Mouse (Mus musculus): ENCODE data around the gene Pde11a. TPM values are rescaled to one million over a fixed set of nuclear protein-coding genes. Genes with fewer than 3 reads are reported as not detected.

The Pde11a gene
- total and polyA plus RNA-seq, 3 experiments, result 0.04 to 2.3 (median 0.38) TPM

DNA sequence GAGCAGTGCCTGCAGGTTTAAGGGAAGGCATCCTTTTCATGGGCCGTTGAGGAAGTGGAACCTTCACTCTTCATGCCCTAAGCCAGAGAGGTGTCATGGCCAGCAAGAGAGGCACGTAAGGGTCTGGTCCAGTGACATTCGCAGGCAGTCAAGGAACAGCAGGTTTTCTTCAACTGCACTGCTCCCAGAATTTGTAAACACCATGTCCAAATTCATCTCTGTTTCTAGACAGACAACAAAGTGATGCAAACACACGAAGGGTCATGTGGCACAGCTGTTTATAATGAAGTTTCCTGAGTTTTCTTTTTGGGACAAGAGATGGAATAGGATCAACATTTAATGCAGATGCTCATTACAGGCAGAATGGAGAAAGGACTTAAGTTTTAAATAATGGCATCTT, 249.7 kb downstream of the Pde11a start:
- H3K4me1 ChIP-seq (ENCODE audit: insufficient read depth, low read depth, low read length), result no peaks in the 10 kb centered on the region
- TF ChIP-seq CTCF (IDR thresholded peaks at IDR 0.05; ENCODE audit: low read depth, low read length), result no peak
- no peak for TF ChIP-seq GATA1 (IDR thresholded peaks at IDR 0.05; ENCODE audit: borderline replicate concordance, low read length)
- TF ChIP-seq GATA2 (IDR thresholded peaks at IDR 0.05; ENCODE audit: borderline replicate concordance, low read depth, low read length), result no peak
- TF ChIP-seq TAL1 (conservative IDR thresholded peaks at IDR 0.05; ENCODE audit: low read depth, low read length), result no peak
- TF ChIP-seq POLR2AphosphoS5 (IDR thresholded peaks at IDR 0.05; ENCODE audit: insufficient replicate concordance, low read depth, low read length), result no peak
- H3K9me3 ChIP-seq (replicated peaks), result no peaks in the 10 kb centered on the region
- H3K4me3 ChIP-seq (ENCODE audit: low read depth, low read length), result no peak overlapping the region
- no peaks in the 10 kb centered on the region for H3K36me3 ChIP-seq (replicated peaks)
- DNase-seq (ENCODE audit: low spot score) (no peak), ATAC-seq (ENCODE audit: extremely low read depth, insufficient number of reproducible peaks, low FRiP score, poor library complexity, severe bottlenecking) (no peak)
- peaks cover 7% of the 10 kb centered on the region for H3K27me3 ChIP-seq (ENCODE audit: insufficient read depth, low read length)

- ATAC-seq (ENCODE audit: extremely low read depth, insufficient number of reproducible peaks, low FRiP score, poor library complexity, severe bottlenecking) (no peak), DNase-seq (ENCODE audit: low spot score) (no peak)
Measured at GRCm38 (mm10) chr2:76088413-76088812, 250.2 kb downstream of the Pde11a start.

GRCm38 (mm10) chr2:76087170-76087569, 251.4 kb downstream of the Pde11a start:
- Histone ChIP-seq H3K36me3 (replicated peaks) (no peaks in the 10 kb centered on the region), H3K27me3 (ENCODE audit: insufficient read depth, low read length) (peaks cover 7% of the 10 kb centered on the region), H3K4me1 (ENCODE audit: insufficient read depth, low read depth, low read length) (peaks cover 10% of the 10 kb centered on the region), H3K9me3 (replicated peaks) (no peaks in the 10 kb centered on the region), H3K4me3 (ENCODE audit: low read depth, low read length) (no peak overlapping the region)
- no peak for ATAC-seq (ENCODE audit: extremely low read depth, insufficient number of reproducible peaks, low FRiP score, poor library complexity, severe bottlenecking)
- no peak for DNase-seq (ENCODE audit: low spot score)
- no peak for TF ChIP-seq GATA2 (IDR thresholded peaks at IDR 0.05; ENCODE audit: borderline replicate concordance, low read depth, low read length)
- no peak for TF ChIP-seq POLR2AphosphoS5 (IDR thresholded peaks at IDR 0.05; ENCODE audit: insufficient replicate concordance, low read depth, low read length)
- TF ChIP-seq GATA1 (IDR thresholded peaks at IDR 0.05; ENCODE audit: borderline replicate concordance, low read length), result no peak
- no peak for TF ChIP-seq TAL1 (conservative IDR thresholded peaks at IDR 0.05; ENCODE audit: low read depth, low read length)
- no peak for TF ChIP-seq CTCF (IDR thresholded peaks at IDR 0.05; ENCODE audit: low read depth, low read length)

More at GRCm38 (mm10) chr2:76088413-76088812, 250.2 kb downstream of the Pde11a start:
- no peaks in the 10 kb centered on the region for H3K9me3 ChIP-seq (replicated peaks)
- peaks cover 7% of the 10 kb centered on the region for H3K27me3 ChIP-seq (ENCODE audit: insufficient read depth, low read length)
- H3K4me1 ChIP-seq (ENCODE audit: insufficient read depth, low read depth, low read length), result peaks cover 2% of the 10 kb centered on the region; the same call in 1 of the 2 replicates
- H3K4me3 ChIP-seq (ENCODE audit: low read depth, low read length), result no peak overlapping the region
- TF ChIP-seq POLR2AphosphoS5 (IDR thresholded peaks at IDR 0.05; ENCODE audit: insufficient replicate concordance, low read depth, low read length) (no peak), GATA1 (IDR thresholded peaks at IDR 0.05; ENCODE audit: borderline replicate concordance, low read length) (no peak), GATA2 (IDR thresholded peaks at IDR 0.05; ENCODE audit: borderline replicate concordance, low read depth, low read length) (no peak), TAL1 (conservative IDR thresholded peaks at IDR 0.05; ENCODE audit: low read depth, low read length) (no peak), CTCF (IDR thresholded peaks at IDR 0.05; ENCODE audit: low read depth, low read length) (no peak)
- H3K36me3 ChIP-seq (replicated peaks), result no peaks in the 10 kb centered on the region

- Histone ChIP-seq H3K4me1 (ENCODE audit: insufficient read depth, low read depth, low read length) (peaks cover 18% of the 10 kb centered on the region), H3K36me3 (replicated peaks) (no peaks in the 10 kb centered on the region), H3K27me3 (ENCODE audit: insufficient read depth, low read length) (peaks cover 10% of the 10 kb centered on the region), H3K4me3 (ENCODE audit: low read depth, low read length) (no peak overlapping the region), H3K9me3 (replicated peaks) (no peaks in the 10 kb centered on the region)
- ATAC-seq (ENCODE audit: extremely low read depth, insufficient number of reproducible peaks, low FRiP score, poor library complexity, severe bottlenecking) (no peak), DNase-seq (ENCODE audit: low spot score) (no peak)
- no peak for TF ChIP-seq TAL1 (conservative IDR thresholded peaks at IDR 0.05; ENCODE audit: low read depth, low read length)
- TF ChIP-seq POLR2AphosphoS5 (IDR thresholded peaks at IDR 0.05; ENCODE audit: insufficient replicate concordance, low read depth, low read length), result no peak
- TF ChIP-seq CTCF (IDR thresholded peaks at IDR 0.05; ENCODE audit: low read depth, low read length), result no peak
- TF ChIP-seq GATA2 (IDR thresholded peaks at IDR 0.05; ENCODE audit: borderline replicate concordance, low read depth, low read length), result no peak
- TF ChIP-seq GATA1 (IDR thresholded peaks at IDR 0.05; ENCODE audit: borderline replicate concordance, low read length), result no peak
Measured at GRCm38 (mm10) chr2:76084982-76085381, 253.6 kb downstream of the Pde11a start.

- DNase-seq (ENCODE audit: low spot score), result no peak
- no peak overlapping the region for H3K4me3 ChIP-seq (ENCODE audit: low read depth, low read length)
- peaks cover 18% of the 10 kb centered on the region for H3K4me1 ChIP-seq (ENCODE audit: insufficient read depth, low read depth, low read length)
- no peak for ATAC-seq (ENCODE audit: extremely low read depth, insufficient number of reproducible peaks, low FRiP score, poor library complexity, severe bottlenecking)
- peaks cover 7% of the 10 kb centered on the region; the same call in 1 of the 2 replicates for H3K27me3 ChIP-seq (ENCODE audit: insufficient read depth, low read length)
- no peaks in the 10 kb centered on the region for H3K36me3 ChIP-seq (replicated peaks)
- TF ChIP-seq TAL1 (conservative IDR thresholded peaks at IDR 0.05; ENCODE audit: low read depth, low read length) (no peak), CTCF (IDR thresholded peaks at IDR 0.05; ENCODE audit: low read depth, low read length) (no peak)
- no peaks in the 10 kb centered on the region for H3K9me3 ChIP-seq (replicated peaks)
Measured at GRCm38 (mm10) chr2:76083901-76084300, 254.7 kb downstream of the Pde11a start.

DNA sequence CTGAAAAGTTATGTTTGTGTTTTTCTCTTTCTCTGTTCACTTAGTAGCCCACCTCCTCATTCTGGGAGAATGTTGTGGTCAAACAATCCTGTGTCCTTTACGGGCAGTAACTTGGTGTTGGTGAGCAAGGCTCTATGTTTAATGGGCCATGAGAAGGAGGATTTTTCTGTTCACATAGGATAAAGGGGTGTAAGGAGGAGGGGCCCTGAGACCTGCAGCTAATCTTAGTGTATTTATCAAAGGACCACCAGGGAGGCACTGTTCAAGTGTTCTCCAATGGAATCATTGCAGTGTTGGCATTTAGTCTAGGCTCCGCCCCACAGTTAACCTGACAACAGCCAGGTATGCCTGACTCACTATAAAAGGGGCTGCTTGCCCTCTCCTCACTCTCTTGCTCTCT, 255.2 kb downstream of the Pde11a start:
- DNase-seq (ENCODE audit: low spot score) (no peak), ATAC-seq (ENCODE audit: extremely low read depth, insufficient number of reproducible peaks, low FRiP score, poor library complexity, severe bottlenecking) (no peak)
- Histone ChIP-seq H3K36me3 (replicated peaks) (no peaks in the 10 kb centered on the region), H3K9me3 (replicated peaks) (no peaks in the 10 kb centered on the region), H3K4me3 (ENCODE audit: low read depth, low read length) (no peak overlapping the region), H3K4me1 (ENCODE audit: insufficient read depth, low read depth, low read length) (peaks cover 18% of the 10 kb centered on the region), H3K27me3 (ENCODE audit: insufficient read depth, low read length) (peaks cover 10% of the 10 kb centered on the region; the same call in 1 of the 2 replicates)
- TF ChIP-seq CTCF (IDR thresholded peaks at IDR 0.05; ENCODE audit: low read depth, low read length) (no peak), POLR2AphosphoS5 (IDR thresholded peaks at IDR 0.05; ENCODE audit: insufficient replicate concordance, low read depth, low read length) (no peak), GATA1 (IDR thresholded peaks at IDR 0.05; ENCODE audit: borderline replicate concordance, low read length) (no peak), TAL1 (conservative IDR thresholded peaks at IDR 0.05; ENCODE audit: low read depth, low read length) (no peak), GATA2 (IDR thresholded peaks at IDR 0.05; ENCODE audit: borderline replicate concordance, low read depth, low read length) (no peak)
